Mouse (Mus musculus): ENCODE measurements around the gene Ugt1a7c.

The Ugt1a7c gene

GRCm38 (mm10) chr1:88266123-88266522 is 171.3 kb downstream of the Ugt1a7c start:
- TF ChIP-seq GATA4 (IDR thresholded peaks at IDR 0.05; ENCODE audit: insufficient replicate concordance, low read length) = no peak

- no peak for TF ChIP-seq GATA4 (IDR thresholded peaks at IDR 0.05; ENCODE audit: insufficient replicate concordance, low read length)
These were observed 172.6 kb downstream of the Ugt1a7c start for GRCm38 (mm10) chr1:88267489-88267888.

GRCm38 (mm10) chr1:88268070-88268469 is 173.2 kb downstream of the Ugt1a7c start:
- TF ChIP-seq GATA4 (IDR thresholded peaks at IDR 0.05; ENCODE audit: insufficient replicate concordance, low read length) = no peak; the same call in 1 of the 2 replicates

Data from liver, adult (tissue).